Mouse (Mus musculus): Measurements from ENCODE around the gene Fancl.

DNA sequence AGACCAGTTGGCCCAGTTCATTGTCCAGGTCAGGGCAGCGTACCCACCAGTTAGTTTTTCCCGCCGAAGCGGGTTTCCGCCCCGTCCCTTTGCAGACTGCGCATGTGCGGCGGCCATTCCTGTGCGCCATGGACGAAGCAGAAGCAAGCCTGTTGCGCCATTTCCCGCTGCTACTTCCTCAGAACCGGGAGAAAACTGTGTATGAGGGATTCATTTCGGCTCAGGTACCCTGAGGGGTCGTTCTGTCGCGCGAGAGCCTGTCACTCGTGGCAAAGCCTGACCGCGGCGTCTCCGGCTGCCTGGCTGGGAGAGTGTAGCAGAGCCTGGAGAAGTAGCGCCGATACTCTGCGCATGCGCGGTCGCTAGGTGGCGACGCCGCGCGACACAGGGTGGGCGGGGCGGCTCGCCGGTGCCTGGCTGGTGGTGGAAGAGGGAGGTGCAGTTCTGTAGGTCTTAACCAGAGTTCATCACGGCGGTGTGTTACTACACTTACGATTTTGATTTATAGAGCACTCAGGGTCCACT lies 1.2 kb downstream of the Fancl start:
- TF ChIP-seq CTCF (IDR thresholded peaks at IDR 0.05; ENCODE audit: low read depth), result peak; percentile 82
- TF ChIP-seq EP300 (IDR thresholded peaks at IDR 0.05; ENCODE audit: low read depth), result no peak
